Mouse (Mus musculus): ENCODE results near the gene Lrmp. TPM values are rescaled to one million over a fixed set of nuclear protein-coding genes. Genes with fewer than 3 reads are reported as not detected.
"Not testable (repeated sequence)": the region's sequence is repeated elsewhere in the genome, so short reads cannot be mapped to it uniquely, and the experiment has no call there.

Gene Lrmp
- polyA plus RNA-seq, 1 experiment from 2014 or later: 2.6 TPM

DNA sequence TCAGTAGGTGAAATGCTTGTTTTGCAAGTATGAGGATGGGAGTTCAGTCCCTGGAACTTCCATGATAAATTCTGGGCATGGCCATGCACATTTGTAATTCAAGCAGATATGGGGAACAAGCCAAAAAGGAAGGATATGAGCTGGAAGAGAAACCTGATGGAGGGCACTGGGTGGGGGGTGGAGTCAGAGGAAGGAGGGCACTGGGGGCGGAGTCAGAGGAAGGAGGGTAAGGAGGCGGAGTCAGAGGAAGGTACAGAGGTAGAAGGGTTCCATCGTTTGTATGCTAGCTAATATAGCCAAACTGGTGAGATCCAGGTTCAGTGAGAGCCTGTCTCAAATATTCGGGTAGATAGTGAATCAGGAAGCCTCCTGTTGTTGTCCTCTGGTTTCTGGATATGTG, 14.1 kb downstream of the Lrmp start:
- H3K9me3 ChIP-seq (replicated peaks): no peaks in the 10 kb centered on the region; the same call in 1 of the 2 replicates
- DNase-seq (ENCODE audit: low spot score): no peak
- H3K27me3 ChIP-seq (ENCODE audit: low read depth, poor library complexity, severe bottlenecking): no peaks in the 10 kb centered on the region
- H3K36me3 ChIP-seq: no peaks in the 10 kb centered on the region
- WGBS: 80% methylated on average over 4 of the region's 4 CpGs
- H3K27ac ChIP-seq (replicated peaks): no peak overlapping the region
- no peaks in the 10 kb centered on the region for H3K4me1 ChIP-seq
- no peak overlapping the region for H3K4me3 ChIP-seq

GRCm38 (mm10) chr6:145131991-145132390, 16.5 kb downstream of the Lrmp start:
- Histone ChIP-seq H3K36me3 (no peaks in the 10 kb centered on the region), H3K4me1 (no peaks in the 10 kb centered on the region), H3K27me3 (ENCODE audit: low read depth, poor library complexity, severe bottlenecking) (no peaks in the 10 kb centered on the region), H3K9me3 (replicated peaks) (no peaks in the 10 kb centered on the region; the same call in 1 of the 2 replicates), H3K4me3 (no peak overlapping the region), H3K27ac (replicated peaks) (no peak overlapping the region)
- DNase-seq (ENCODE audit: low spot score): no peak
- WGBS: 87% methylated on average over 5 of the region's 5 CpGs

- H3K4me1 ChIP-seq; H3K27me3 ChIP-seq (ENCODE audit: low read depth, poor library complexity, severe bottlenecking); H3K36me3 ChIP-seq; H3K9me3 ChIP-seq (replicated peaks); H3K4me3 ChIP-seq; DNase-seq (ENCODE audit: low spot score); H3K27ac ChIP-seq (replicated peaks): not testable (repeated sequence)
- WGBS: 86% methylated on average over 5 of the region's 5 CpGs
Measured at GRCm38 (mm10) chr6:145132969-145133368, 17.5 kb downstream of the Lrmp start.

DNA sequence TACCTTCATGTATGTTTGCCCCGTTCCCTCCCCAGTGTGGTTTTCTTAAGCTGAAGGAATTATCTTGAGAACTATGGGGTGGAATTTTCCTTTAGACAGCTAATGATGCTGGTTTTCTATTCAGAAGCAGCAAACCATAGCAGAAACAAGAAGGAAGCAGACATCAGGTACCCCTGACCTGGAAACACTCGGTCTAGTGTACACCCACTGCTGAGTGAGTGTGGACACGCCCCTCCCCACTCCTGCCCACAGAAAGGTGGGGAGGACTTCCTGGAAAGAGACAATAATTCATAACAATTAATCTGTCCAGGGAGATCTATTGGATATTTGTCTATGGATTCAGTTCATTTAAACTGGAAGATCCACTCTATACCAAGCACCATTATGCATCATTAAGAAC, 19.8 kb downstream of the Lrmp start:
- no peak for DNase-seq (ENCODE audit: low spot score)
- H3K36me3 ChIP-seq: no peaks in the 10 kb centered on the region
- WGBS: 78% methylated on average over 3 of the region's 3 CpGs

GRCm38 (mm10) chr6:145135804-145136203, 20.4 kb downstream of the Lrmp start:
- Histone ChIP-seq H3K27me3 (ENCODE audit: low read depth, poor library complexity, severe bottlenecking) (no peaks in the 10 kb centered on the region), H3K9me3 (replicated peaks) (no peaks in the 10 kb centered on the region), H3K27ac (replicated peaks) (no peak overlapping the region), H3K4me1 (peaks cover 7% of the 10 kb centered on the region), H3K4me3 (no peak overlapping the region), H3K36me3 (no peaks in the 10 kb centered on the region)
- WGBS: 77% methylated on average over 9 of the region's 9 CpGs
- no peak for DNase-seq (ENCODE audit: low spot score)

More for the DNA sequence above, 19.8 kb downstream of the Lrmp start:
- H3K4me1 ChIP-seq: peaks cover 1% of the 10 kb centered on the region
- no peaks in the 10 kb centered on the region for H3K9me3 ChIP-seq (replicated peaks)
- H3K4me3 ChIP-seq: no peak overlapping the region
- no peaks in the 10 kb centered on the region for H3K27me3 ChIP-seq (ENCODE audit: low read depth, poor library complexity, severe bottlenecking)
- H3K27ac ChIP-seq (replicated peaks): no peak overlapping the region

- Histone ChIP-seq H3K27ac (replicated peaks) (no peak overlapping the region), H3K36me3 (no peaks in the 10 kb centered on the region), H3K4me1 (peaks cover 13% of the 10 kb centered on the region), H3K4me3 (no peak overlapping the region), H3K27me3 (ENCODE audit: low read depth, poor library complexity, severe bottlenecking) (no peaks in the 10 kb centered on the region), H3K9me3 (replicated peaks) (no peaks in the 10 kb centered on the region)
- DNase-seq (ENCODE audit: low spot score): no peak
- WGBS: 91% methylated on average over 5 of the region's 5 CpGs
Measured at GRCm38 (mm10) chr6:145136831-145137230, 21.4 kb downstream of the Lrmp start.

- no peak for DNase-seq (ENCODE audit: low spot score)
- Histone ChIP-seq H3K9me3 (replicated peaks) (no peaks in the 10 kb centered on the region), H3K36me3 (no peaks in the 10 kb centered on the region), H3K4me1 (peaks cover 14% of the 10 kb centered on the region), H3K27me3 (ENCODE audit: low read depth, poor library complexity, severe bottlenecking) (no peaks in the 10 kb centered on the region), H3K4me3 (no peak overlapping the region), H3K27ac (replicated peaks) (no peak overlapping the region)
- 93% methylated on average over 13 of the region's 13 CpGs for WGBS
Measured at GRCm38 (mm10) chr6:145139236-145139635, 23.8 kb downstream of the Lrmp start.

- Histone ChIP-seq H3K27me3 (ENCODE audit: low read depth, poor library complexity, severe bottlenecking) (no peaks in the 10 kb centered on the region), H3K36me3 (no peaks in the 10 kb centered on the region), H3K4me3 (no peak overlapping the region), H3K27ac (replicated peaks) (no peak overlapping the region), H3K9me3 (replicated peaks) (no peaks in the 10 kb centered on the region), H3K4me1 (peaks cover 20% of the 10 kb centered on the region)
- 87% methylated on average over 11 of the region's 11 CpGs for WGBS
- no peak for DNase-seq (ENCODE audit: low spot score)
Measured at GRCm38 (mm10) chr6:145139776-145140475, 24.5 kb downstream of the Lrmp start.

DNA sequence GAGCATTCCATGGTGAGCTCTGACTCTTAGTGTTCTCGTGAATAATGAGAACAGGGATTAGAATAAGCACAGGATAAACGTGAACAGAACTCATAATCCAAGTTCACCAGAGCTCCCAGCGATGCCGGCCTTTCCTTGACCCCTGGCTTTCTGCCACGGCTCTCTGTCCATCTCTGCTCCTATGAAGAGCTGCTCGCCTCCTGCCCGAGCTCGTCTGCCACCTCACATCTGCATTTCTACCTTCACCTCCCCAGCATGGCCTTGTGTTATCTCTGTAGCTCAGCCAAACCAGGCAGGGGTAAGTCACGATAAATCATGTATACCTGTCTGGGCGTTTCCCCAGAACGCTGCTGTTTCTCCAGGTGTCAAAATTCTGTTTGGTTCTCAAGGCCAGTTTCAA, 25.3 kb downstream of the Lrmp start:
- no peaks in the 10 kb centered on the region for H3K36me3 ChIP-seq
- H3K4me3 ChIP-seq: no peak overlapping the region
- 0 out of 2 replicates have a peak overlapping the region, but pooled peaks have one; percentile 0 for H3K27ac ChIP-seq (replicated peaks)
- no peak for DNase-seq (ENCODE audit: low spot score)
- H3K27me3 ChIP-seq (ENCODE audit: low read depth, poor library complexity, severe bottlenecking): no peaks in the 10 kb centered on the region
- peaks cover 20% of the 10 kb centered on the region for H3K4me1 ChIP-seq
- 81% methylated on average over 11 of the region's 11 CpGs for WGBS
- H3K9me3 ChIP-seq (replicated peaks): no peaks in the 10 kb centered on the region

DNA sequence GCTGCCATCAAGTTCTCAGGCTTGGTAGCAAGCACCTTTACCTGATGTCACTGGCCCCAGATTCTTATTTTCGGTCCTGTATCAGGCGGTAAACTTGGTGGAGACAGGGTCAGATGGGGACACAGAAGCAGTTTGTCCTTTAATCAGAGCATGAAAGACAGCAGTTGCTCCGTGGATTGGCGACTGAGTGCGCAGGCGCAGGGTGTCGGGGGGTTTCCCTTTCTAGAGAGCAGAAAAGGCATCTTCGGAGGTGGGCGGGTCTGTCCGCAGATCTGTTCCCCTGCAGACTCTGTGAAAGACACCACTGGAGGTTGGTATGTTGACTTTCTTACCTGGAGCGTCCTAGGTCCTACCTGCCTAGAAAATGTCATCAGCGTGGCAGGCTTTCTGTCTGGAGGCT, 26.4 kb downstream of the Lrmp start:
- H3K27ac ChIP-seq (replicated peaks): no peak overlapping the region
- no peaks in the 10 kb centered on the region for H3K27me3 ChIP-seq (ENCODE audit: low read depth, poor library complexity, severe bottlenecking)
- no peak for DNase-seq (ENCODE audit: low spot score)
- no peaks in the 10 kb centered on the region for H3K36me3 ChIP-seq
- no peak overlapping the region for H3K4me3 ChIP-seq
- WGBS: 92% methylated on average over 12 of the region's 12 CpGs
- H3K4me1 ChIP-seq: peaks cover 20% of the 10 kb centered on the region
- no peaks in the 10 kb centered on the region for H3K9me3 ChIP-seq (replicated peaks)

DNA sequence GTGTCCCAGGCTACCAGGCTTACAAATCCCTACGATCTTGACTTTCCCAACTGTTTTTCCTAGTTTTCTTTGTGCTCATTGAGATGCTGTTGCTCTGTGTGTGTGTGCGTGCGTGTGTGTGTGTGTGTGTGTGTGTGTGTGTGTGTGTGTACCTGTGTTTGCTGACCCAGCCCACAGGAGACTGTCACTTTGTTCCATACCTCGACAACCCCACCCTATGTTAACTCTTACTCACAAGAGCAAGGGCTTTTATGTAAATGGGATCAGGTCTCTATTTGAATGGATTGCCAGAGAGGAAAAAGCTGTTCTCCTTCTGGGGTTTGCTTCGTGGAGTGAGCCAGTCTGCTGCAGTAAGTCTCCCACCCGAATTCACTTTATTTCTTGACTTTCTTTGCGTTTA, 29.7 kb downstream of the Lrmp start:
- no peaks in the 10 kb centered on the region for H3K36me3 ChIP-seq
- no peaks in the 10 kb centered on the region for H3K9me3 ChIP-seq (replicated peaks)
- no peak overlapping the region for H3K27ac ChIP-seq (replicated peaks)
- peaks cover 25% of the 10 kb centered on the region for H3K4me1 ChIP-seq
- 71% methylated on average over 7 of the region's 7 CpGs for WGBS
- no peak overlapping the region for H3K4me3 ChIP-seq
- no peak for DNase-seq (ENCODE audit: low spot score)
- no peaks in the 10 kb centered on the region; the same call in 1 of the 2 replicates for H3K27me3 ChIP-seq (ENCODE audit: low read depth, poor library complexity, severe bottlenecking)

GRCm38 (mm10) chr6:145147716-145148115, 32.3 kb downstream of the Lrmp start:
- no peak for DNase-seq (ENCODE audit: low spot score)
- WGBS: 87% methylated on average over 16 of the region's 16 CpGs
- H3K27me3 ChIP-seq (ENCODE audit: low read depth, poor library complexity, severe bottlenecking): no peaks in the 10 kb centered on the region; the same call in 1 of the 2 replicates
- H3K9me3 ChIP-seq (replicated peaks): no peaks in the 10 kb centered on the region
- no peaks in the 10 kb centered on the region for H3K36me3 ChIP-seq
- peaks cover 12% of the 10 kb centered on the region for H3K4me1 ChIP-seq
- no peak overlapping the region for H3K27ac ChIP-seq (replicated peaks)
- H3K4me3 ChIP-seq: no peak overlapping the region

- Histone ChIP-seq H3K27me3 (ENCODE audit: low read depth, poor library complexity, severe bottlenecking) (no peaks in the 10 kb centered on the region; the same call in 1 of the 2 replicates), H3K9me3 (replicated peaks) (no peaks in the 10 kb centered on the region), H3K36me3 (no peaks in the 10 kb centered on the region), H3K4me3 (no peak overlapping the region), H3K4me1 (peaks cover 12% of the 10 kb centered on the region), H3K27ac (replicated peaks) (no peak overlapping the region)
- DNase-seq (ENCODE audit: low spot score): no peak
- 56% methylated on average over 9 of the region's 9 CpGs for WGBS
Measured at GRCm38 (mm10) chr6:145149054-145149453, 33.6 kb downstream of the Lrmp start.

All from midbrain, embryonic 10.5 days (tissue).